Mouse (Mus musculus) liver, adult 2 months (tissue): ENCODE data around the gene Mstn.

Source experiments
- CTCF ChIP-seq: fragments of 200-500 bp; IDR thresholded peaks from 2 replicates; pipeline ENCODE4 v1.5.1; 2011; ENCODE audit warnings: low read depth, low read length, control low read depth
- POLR2A ChIP-seq: fragments of 200-500 bp; IDR thresholded peaks from 2 replicates; pipeline ENCODE4 v1.6.1; 2011; ENCODE audit warnings: low read length, control low read depth; ENCODE audit not compliant: insufficient read depth; ENCODE audit errors: extremely low read depth

- TF ChIP-seq POLR2A (no peak), CTCF (no peak)
Observed at GRCm38 (mm10) chr1:53061871-53062608, 600 bp downstream of the Mstn start.
